Mouse (Mus musculus) hindbrain, embryonic 16.5 days (tissue): ENCODE measurements at regions not wholly inside any gene's neighbourhood (a gene's known extent, or its start where the extent isn't known, plus 50 kb on each side); places are given as distances from the start of the nearest gene placed in this dataset.

Source experiments
- ATAC-seq: fragments of 200-750 bp; cut with Nextera tagmentation; 2 replicates; pipeline ENCODE4 v1.8.0; 2017; ENCODE audit warnings: moderate TSS enrichment, moderate library complexity
- H3K27ac ChIP-seq: fragments of 300-500 bp; sonication (generic); 2 replicates; pipeline ENCODE4 v1.5.1; 2014; ENCODE audit warnings: low read depth, mild to moderate bottlenecking, control low read depth, low read length, moderate library complexity
- H3K27me3 ChIP-seq: fragments of 300-500 bp; sonication (generic); replicated peaks from 2 replicates; pipeline ENCODE4 v1.6.1; 2014; ENCODE audit warnings: low read length; ENCODE audit not compliant: control insufficient read depth, insufficient read depth
- H3K36me3 ChIP-seq: fragments of 300-500 bp; sonication (generic); 2 replicates; pipeline ENCODE4 v1.6.1; 2014; ENCODE audit warnings: mild to moderate bottlenecking, low read length, moderate library complexity, mixed read lengths; ENCODE audit not compliant: control insufficient read depth, insufficient read depth
- H3K4me1 ChIP-seq: fragments of 300-500 bp; sonication (generic); 2 replicates; pipeline ENCODE4 v1.6.1; 2014; ENCODE audit warnings: low read depth, low read length; ENCODE audit not compliant: control insufficient read depth, insufficient read depth
- H3K4me2 ChIP-seq: fragments of 300-500 bp; sonication (generic); 2 replicates; pipeline ENCODE4 v1.6.1; 2014; ENCODE audit warnings: mild to moderate bottlenecking, low read length, control low read depth, moderate library complexity
- H3K4me3 ChIP-seq: fragments of 300-500 bp; sonication (generic); 2 replicates; pipeline ENCODE4 v1.5.1; 2014; ENCODE audit warnings: mild to moderate bottlenecking, low read length, control low read depth, moderate library complexity
- H3K9ac ChIP-seq: fragments of 300-500 bp; sonication (generic); 2 replicates; pipeline ENCODE4 v1.6.1; 2014; ENCODE audit warnings: low read depth, mild to moderate bottlenecking, control low read depth, low read length, moderate library complexity
- H3K9me3 ChIP-seq: fragments of 300-500 bp; sonication (generic); 2 replicates; pipeline ENCODE4 v1.6.1; 2014; ENCODE audit warnings: mild to moderate bottlenecking, low read length, moderate library complexity; ENCODE audit not compliant: control insufficient read depth
- WGBS: fragments of 180-500 bp; shearing (Covaris S2); extraction: QIAGEN DNeasy Blood & Tissue Kit; methylation state at CpG from one replicate; pipeline ENCODE4 v1.1.7; 2014; 5-methylcytosine and 5-hydroxymethylcytosine counted together

DNA sequence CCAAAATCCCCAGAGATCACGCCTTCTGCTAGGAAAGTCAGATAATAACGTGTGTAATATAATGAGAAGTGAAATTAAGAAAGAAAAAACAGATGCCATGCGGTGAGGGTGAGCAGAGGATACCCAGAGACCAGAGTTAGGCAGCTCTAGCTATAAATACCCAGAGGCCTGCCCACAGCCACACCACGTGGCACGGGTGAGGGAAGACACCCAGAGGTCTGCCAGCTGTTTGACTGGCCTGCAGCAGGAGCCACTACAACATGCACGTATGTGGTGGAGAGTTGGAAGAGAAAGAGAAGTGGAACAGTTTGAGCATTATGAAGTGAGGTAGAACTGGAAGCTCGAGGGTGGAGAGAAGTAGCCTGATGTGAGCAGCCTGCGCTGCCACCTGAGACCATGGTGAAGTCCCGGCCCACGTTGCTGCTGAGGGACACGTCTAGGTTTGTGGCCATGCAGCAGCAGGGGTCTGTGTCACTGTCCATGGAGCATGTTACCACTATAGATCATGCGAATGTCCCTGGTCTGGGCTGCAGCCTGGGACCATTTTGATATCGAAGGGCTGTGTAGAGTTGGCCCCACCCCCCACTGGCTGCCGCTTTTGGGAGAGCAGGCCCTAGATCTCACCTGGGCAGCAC lies 88.2 kb upstream of the Fyn start:
- Histone ChIP-seq H3K4me2 (no peak overlapping the region), H3K27ac (no peak overlapping the region), H3K4me3 (no peak overlapping the region), H3K36me3 (no peaks in the 10 kb centered on the region), H3K9me3 (no peaks in the 10 kb centered on the region), H3K4me1 (no peaks in the 10 kb centered on the region), H3K9ac (no peak overlapping the region), H3K27me3 (no peaks in the 10 kb centered on the region)
- peak; percentile 45; the same call in 1 of the 2 replicates for ATAC-seq
- WGBS: 80% methylated on average over 14 of the region's 14 CpGs

DNA sequence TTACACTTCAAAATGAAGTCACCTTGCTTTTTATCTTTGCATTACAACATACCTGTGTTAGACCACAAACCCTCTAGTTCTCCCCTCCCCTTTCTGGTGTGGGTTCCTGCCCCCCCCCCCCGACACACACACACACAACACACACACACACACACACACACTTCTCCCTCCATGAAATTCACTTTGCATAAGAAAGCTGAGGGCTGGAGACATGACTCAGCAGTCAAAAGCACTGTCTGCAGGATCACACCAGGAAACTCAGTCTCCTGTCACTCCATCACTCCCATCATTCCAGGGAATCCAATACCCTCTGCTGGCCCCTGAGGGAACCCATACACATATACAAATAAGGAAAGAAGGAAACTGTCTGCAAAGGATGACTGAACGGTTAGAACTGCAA lies 94.5 kb upstream of the Fyn start:
- Histone ChIP-seq H3K27me3 (no peaks in the 10 kb centered on the region), H3K9ac (no peak overlapping the region), H3K4me1 (no peaks in the 10 kb centered on the region), H3K36me3 (no peaks in the 10 kb centered on the region), H3K27ac (no peak overlapping the region), H3K4me3 (no peak overlapping the region), H3K9me3 (no peaks in the 10 kb centered on the region), H3K4me2 (no peak overlapping the region)
- WGBS: 39% methylated on average over 2 of the region's 2 CpGs
- ATAC-seq: no peak

DNA sequence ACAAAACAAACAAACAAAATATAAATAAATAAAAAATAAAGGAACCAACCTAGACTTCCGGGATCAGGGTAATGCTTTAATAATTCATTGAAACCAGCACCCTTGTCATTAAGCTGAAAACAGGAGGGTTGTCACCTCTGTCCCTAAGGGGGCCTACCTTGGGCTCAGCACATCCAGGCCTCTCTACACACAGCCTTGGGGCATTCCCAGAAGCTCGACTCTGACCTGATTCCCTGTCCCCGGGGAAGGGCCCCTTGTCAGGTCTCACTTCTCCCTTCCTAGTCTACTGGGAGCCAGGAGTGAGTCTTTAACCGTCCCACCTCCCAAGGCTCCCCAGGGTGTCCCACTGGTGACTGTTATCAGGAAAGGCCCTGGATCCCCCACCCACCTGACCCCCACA lies 95.2 kb upstream of the Fyn start:
- no peak for ATAC-seq
- H3K4me2 ChIP-seq: no peak overlapping the region
- H3K36me3 ChIP-seq: no peaks in the 10 kb centered on the region
- no peak overlapping the region for H3K27ac ChIP-seq
- H3K9ac ChIP-seq: no peak overlapping the region
- no peak overlapping the region for H3K4me3 ChIP-seq
- 65% methylated on average over 4 of the region's 4 CpGs for WGBS
- H3K27me3 ChIP-seq: no peaks in the 10 kb centered on the region
- H3K4me1 ChIP-seq: no peaks in the 10 kb centered on the region
- no peaks in the 10 kb centered on the region for H3K9me3 ChIP-seq

DNA sequence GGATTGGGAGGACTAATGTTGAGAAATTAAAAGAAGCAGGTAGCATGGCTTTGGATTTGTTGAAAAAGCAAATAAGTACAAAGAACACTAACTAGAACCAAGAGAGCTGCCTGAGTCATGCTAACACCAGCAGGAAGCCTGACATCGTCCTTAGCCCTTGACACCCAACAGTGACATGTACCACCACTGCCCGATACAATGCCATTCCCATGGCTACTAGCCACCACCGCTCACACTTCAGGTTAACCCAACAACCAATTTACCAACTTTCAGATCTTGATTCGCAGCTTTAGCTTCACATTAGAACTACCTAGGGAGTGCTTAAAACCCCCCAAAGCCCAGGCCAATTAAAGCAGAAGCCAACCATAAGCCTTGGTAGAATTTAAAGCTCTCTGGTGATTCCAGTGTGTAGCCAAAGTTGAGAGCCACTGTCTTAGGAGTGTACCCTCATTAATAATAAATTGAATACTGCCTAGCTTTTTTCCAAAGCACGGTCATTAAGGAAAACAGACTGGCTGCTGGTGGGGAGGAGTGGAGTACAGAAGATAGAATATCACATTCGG lies 96.2 kb upstream of the Fyn start:
- H3K9ac ChIP-seq: no peak overlapping the region
- WGBS: 69% methylated on average over 6 of the region's 6 CpGs
- H3K4me3 ChIP-seq: no peak overlapping the region
- no peak overlapping the region for H3K4me2 ChIP-seq
- no peak overlapping the region for H3K27ac ChIP-seq
- H3K4me1 ChIP-seq: no peaks in the 10 kb centered on the region; the same call in 1 of the 2 replicates
- H3K9me3 ChIP-seq: no peaks in the 10 kb centered on the region
- H3K36me3 ChIP-seq: no peaks in the 10 kb centered on the region
- no peaks in the 10 kb centered on the region for H3K27me3 ChIP-seq
- peak; percentile 42; the same call in 1 of the 2 replicates for ATAC-seq

DNA sequence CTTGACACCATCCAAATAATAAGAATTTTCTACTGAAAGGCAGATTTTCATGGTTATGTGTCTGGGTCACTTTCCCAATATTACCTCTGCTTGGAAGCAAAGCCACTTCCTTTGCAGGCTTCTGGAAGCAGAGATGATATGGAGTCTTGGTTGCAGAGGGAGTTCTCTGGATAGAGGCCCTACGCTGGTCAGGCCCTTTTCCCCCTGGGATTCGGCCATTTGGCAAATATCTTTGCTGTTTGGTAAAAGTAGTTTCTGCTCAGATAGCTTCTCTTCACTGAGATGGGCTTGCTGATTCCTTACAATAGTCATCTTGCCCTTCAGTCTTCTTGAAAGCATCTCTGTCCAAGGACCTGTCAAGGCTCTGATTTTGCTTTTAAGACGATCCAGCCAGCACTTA lies 98.2 kb upstream of the Fyn start:
- Histone ChIP-seq H3K9ac (no peak overlapping the region), H3K4me2 (no peak overlapping the region), H3K27me3 (no peaks in the 10 kb centered on the region), H3K36me3 (no peaks in the 10 kb centered on the region), H3K4me1 (peaks cover 4% of the 10 kb centered on the region; the same call in 1 of the 2 replicates), H3K27ac (no peak overlapping the region), H3K4me3 (no peak overlapping the region), H3K9me3 (no peaks in the 10 kb centered on the region)
- ATAC-seq: no peak
- WGBS: 90% methylated on average over 3 of the region's 3 CpGs

DNA sequence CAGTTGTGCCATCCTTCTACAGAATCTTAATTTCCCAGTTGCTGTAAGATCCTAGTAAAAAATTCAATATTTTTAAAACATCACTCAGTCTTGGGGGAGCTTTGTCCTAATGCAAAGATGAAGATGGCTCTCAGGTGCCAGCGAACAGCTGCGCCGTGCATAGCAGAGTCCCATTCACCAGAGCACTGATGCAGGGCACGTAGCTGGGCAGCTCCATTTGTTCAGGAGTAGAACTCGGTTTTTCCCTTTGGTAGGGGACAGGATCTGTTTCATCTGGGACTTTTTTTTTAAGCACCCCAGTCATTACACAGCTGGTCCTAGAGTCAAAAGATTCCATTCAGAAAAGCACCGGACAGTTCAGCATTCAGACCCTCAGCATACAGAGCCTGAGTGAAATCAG lies 101.4 kb upstream of the Fyn start:
- no peaks in the 10 kb centered on the region for H3K27me3 ChIP-seq
- no peak overlapping the region for H3K9ac ChIP-seq
- ATAC-seq: peak; percentile 38
- peaks cover 4% of the 10 kb centered on the region; the same call in 1 of the 2 replicates for H3K4me1 ChIP-seq
- H3K9me3 ChIP-seq: no peaks in the 10 kb centered on the region
- H3K27ac ChIP-seq: no peak overlapping the region
- no peak overlapping the region for H3K4me3 ChIP-seq
- WGBS: 61% methylated on average over 6 of the region's 6 CpGs
- H3K36me3 ChIP-seq: no peaks in the 10 kb centered on the region
- no peak overlapping the region for H3K4me2 ChIP-seq

DNA sequence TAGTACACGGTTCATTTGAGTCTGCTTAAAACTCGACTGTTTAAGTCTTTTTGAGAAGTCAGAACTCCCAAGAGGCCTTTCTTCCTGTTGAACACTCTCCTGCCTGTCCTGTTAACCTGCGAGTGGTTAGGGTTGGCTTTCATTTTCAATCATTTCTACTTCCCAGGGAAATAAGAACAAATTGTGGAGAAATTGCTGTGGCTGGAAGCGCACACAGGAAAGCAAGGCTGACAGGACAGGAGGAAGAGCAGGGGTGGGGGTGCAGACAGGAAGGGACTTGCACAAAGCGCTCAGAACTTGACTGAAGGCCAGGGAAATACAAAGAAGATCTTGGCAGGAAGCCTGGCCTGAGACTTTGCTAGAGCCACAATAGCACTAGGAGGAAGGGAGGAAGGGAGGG lies 102.2 kb upstream of the Fyn start:
- Histone ChIP-seq H3K36me3 (no peaks in the 10 kb centered on the region), H3K4me3 (no peak overlapping the region), H3K9ac (no peak overlapping the region), H3K4me1 (peaks cover 4% of the 10 kb centered on the region), H3K27ac (peak overlapping the region; percentile 60; the same call in 1 of the 2 replicates), H3K4me2 (no peak overlapping the region), H3K9me3 (no peaks in the 10 kb centered on the region), H3K27me3 (no peaks in the 10 kb centered on the region)
- peak; percentile 83 for ATAC-seq
- 23% methylated on average over 5 of the region's 5 CpGs for WGBS

DNA sequence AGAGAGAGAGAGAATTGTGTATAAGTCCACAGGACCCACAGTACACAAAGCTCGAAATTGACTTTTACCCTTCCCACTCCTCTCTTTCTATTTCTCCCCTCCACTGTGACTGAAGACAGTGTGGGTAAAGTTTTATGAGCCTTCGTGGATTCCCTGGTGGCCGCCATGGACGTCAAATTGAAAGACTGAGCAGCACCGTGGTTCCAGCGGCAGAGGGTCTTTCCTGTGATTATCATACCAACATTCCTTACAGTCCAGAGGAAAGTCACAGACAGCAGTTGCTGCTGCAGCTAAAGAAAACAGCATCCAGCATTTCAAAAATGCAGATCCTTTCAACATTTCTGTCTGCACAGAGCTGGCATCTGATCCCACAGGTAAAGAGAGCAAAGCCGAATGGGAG lies 98.9 kb upstream of the Ccn6 start:
- Histone ChIP-seq H3K27me3 (no peaks in the 10 kb centered on the region), H3K27ac (no peak overlapping the region), H3K9ac (no peak overlapping the region), H3K4me3 (no peak overlapping the region), H3K4me2 (no peak overlapping the region), H3K36me3 (no peaks in the 10 kb centered on the region), H3K4me1 (peaks cover 7% of the 10 kb centered on the region), H3K9me3 (no peaks in the 10 kb centered on the region)
- WGBS: 37% methylated on average over 7 of the region's 7 CpGs
- ATAC-seq: no peak

DNA sequence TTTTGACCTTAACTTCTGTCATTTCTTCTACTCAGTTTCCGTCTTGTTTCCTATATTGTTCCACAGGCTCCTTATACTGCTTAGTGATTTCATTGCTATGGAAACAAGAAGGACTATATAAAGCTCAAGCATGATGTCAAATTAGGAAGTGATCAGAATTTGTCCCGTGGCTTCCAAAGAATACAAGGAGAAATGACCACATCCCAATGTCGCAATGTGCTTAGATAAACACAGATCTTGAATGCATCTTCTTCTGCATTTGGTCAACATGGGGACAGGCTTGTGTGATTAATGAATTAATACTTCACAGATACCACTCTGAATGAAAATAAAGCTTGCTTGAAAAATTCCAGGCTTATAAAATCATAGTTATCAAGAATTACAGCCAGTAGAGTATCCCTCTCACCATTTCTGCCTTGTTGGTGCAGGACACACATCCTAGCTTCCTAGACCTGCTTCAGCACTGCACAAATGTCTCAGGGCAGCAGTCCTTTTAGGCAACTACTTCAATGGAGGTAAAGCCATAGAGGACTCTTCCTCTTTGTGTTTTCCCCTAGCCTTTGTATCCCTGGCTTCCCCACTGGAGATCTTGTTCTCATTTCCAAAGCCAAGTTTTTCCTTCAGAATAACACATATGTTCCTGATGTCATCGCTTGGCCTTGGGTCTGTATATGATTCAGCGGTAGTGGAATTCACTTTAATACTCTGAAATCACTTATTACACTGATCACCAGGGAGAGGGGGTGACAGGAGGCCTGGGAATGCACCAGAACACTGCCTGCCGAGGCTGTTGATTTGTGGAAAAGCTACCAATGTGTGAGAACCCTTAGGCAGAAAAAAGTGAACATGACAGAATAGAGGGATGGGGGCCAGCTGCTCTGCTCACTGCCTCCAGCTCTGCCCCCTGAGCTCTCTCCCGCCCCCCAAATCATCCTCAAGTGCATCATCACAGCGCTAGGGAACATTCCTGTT lies 97.9 kb upstream of the Ccn6 start:
- peak; percentile 62; the same call in 1 of the 2 replicates for ATAC-seq
- 45% methylated on average over 8 of the region's 8 CpGs for WGBS
- no peak overlapping the region for H3K4me3 ChIP-seq
- no peak overlapping the region for H3K27ac ChIP-seq
- H3K4me2 ChIP-seq: no peak overlapping the region
- no peaks in the 10 kb centered on the region for H3K27me3 ChIP-seq
- H3K9ac ChIP-seq: no peak overlapping the region
- H3K36me3 ChIP-seq: no peaks in the 10 kb centered on the region
- H3K9me3 ChIP-seq: no peaks in the 10 kb centered on the region
- H3K4me1 ChIP-seq: peaks cover 6% of the 10 kb centered on the region
